Mouse (Mus musculus) intestine, postnatal 0 days (tissue): ENCODE data around the gene Farp1. TPM values are rescaled to one million over a fixed set of nuclear protein-coding genes. Genes with fewer than 3 reads are reported as not detected.
"Not testable (repeated sequence)": the region's sequence is repeated elsewhere in the genome, so short reads cannot be mapped to it uniquely, and the experiment has no call there.

Source experiments
- ATAC-seq: fragments of 200-750 bp; cut with Nextera tagmentation; 2 replicates; pipeline ENCODE4 v1.8.0; 2017; ENCODE audit warnings: mild to moderate bottlenecking, moderate TSS enrichment, moderate library complexity
- H3K27ac ChIP-seq: fragments of 300-500 bp; sonication (generic); 2 replicates; pipeline ENCODE4 v1.5.1; 2014; ENCODE audit warnings: mild to moderate bottlenecking, low read depth, low read length, moderate library complexity
- H3K27me3 ChIP-seq: fragments of 300-500 bp; sonication (generic); replicated peaks from 2 replicates; pipeline ENCODE4 v1.6.1; 2014; ENCODE audit warnings: low read length, mixed read lengths; ENCODE audit not compliant: control insufficient read depth, insufficient read depth
- H3K36me3 ChIP-seq: fragments of 300-500 bp; sonication (generic); 2 replicates; pipeline ENCODE4 v1.6.1; 2014; ENCODE audit warnings: mild to moderate bottlenecking, moderate library complexity; ENCODE audit not compliant: control insufficient read depth, insufficient read depth
- H3K4me1 ChIP-seq: fragments of 300-500 bp; sonication (generic); replicated peaks from 2 replicates; pipeline ENCODE4 v1.6.1; 2014; ENCODE audit warnings: antibody characterized with exemption, low read length, mixed read lengths; ENCODE audit not compliant: control insufficient read depth, insufficient read depth
- H3K4me2 ChIP-seq: fragments of 300-500 bp; sonication (generic); replicated peaks from 2 replicates; pipeline ENCODE4 v1.6.1; 2014; ENCODE audit warnings: low read depth, mild to moderate bottlenecking, moderate library complexity
- H3K4me3 ChIP-seq: fragments of 300-500 bp; sonication (generic); 2 replicates; pipeline ENCODE4 v1.5.1; 2014; ENCODE audit warnings: low read depth, low read length
- H3K9ac ChIP-seq: fragments of 300-500 bp; sonication (generic); 2 replicates; pipeline ENCODE4 v1.6.1; 2014; ENCODE audit warnings: mild to moderate bottlenecking, low read depth, low read length
- H3K9me3 ChIP-seq: fragments of 300-500 bp; sonication (generic); 2 replicates; pipeline ENCODE4 v1.6.1; 2016; ENCODE audit warnings: mixed run types; ENCODE audit not compliant: control insufficient read depth
- CTCF ChIP-seq: sonication (generic); IDR thresholded peaks from 2 replicates; pipeline ENCODE4 v1.5.1; 2016; ENCODE audit warnings: low read depth, mild to moderate bottlenecking, control low read depth, antibody characterized with exemption, moderate library complexity
- WGBS: fragments of 180-500 bp; shearing (Covaris S2); extraction: QIAGEN DNeasy Blood & Tissue Kit; methylation state at CpG from one replicate; pipeline ENCODE4 v1.1.7; 2014; 5-methylcytosine and 5-hydroxymethylcytosine counted together
- polyA plus RNA-seq: library from polyadenylated mRNA; unstranded; fragments of >200 nt; fragmentation: Nextera tagmentation; extraction: Ambion mirVana; gene quantifications from 2 replicates; pipeline ENCODE4 v1.2.1, GENCODE M21; 2015

The Farp1 gene
- polyA plus RNA-seq, 1 experiment from 2014 or later: 4.9 TPM

DNA sequence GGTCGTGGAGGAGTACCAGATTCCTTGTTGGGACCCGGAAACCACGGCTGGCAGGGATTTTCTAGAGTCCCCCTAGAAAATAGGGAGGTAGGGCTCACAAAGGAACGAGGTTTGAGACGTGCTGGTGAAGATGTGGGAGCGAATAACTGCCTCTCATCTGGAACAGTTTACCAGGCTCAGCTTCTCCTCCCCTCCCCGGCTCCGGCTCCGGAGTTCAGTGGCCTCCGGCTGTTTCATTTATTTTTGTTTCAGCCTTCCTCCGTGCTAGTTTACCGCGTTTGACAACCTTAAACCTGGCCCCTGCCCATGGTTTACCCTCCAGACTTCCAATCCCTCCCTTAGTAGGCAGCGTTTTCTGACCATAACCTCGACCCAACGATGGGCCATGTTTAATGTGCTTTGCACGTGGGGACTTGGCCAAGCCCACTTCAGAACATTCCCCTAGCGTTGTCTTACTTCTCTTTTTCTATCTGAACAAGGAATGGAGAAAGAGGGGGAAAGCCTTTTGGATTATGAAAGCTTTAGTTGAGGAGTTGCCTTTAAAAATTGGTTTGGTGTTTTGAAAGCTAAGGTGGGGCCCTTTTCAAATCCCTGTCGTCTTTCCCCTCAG is 1.7 kb downstream of the Farp1 start:
- peak overlapping the region; percentile 91 for H3K4me2 ChIP-seq
- no peaks in the 10 kb centered on the region for H3K9me3 ChIP-seq
- 0 out of 2 replicates have a peak, but pooled peaks cover 5% of the 10 kb centered on the region for H3K4me1 ChIP-seq
- WGBS: under 1% methylated on average over 19 of the region's 19 CpGs
- ATAC-seq: no peak
- peak overlapping the region; percentile 91 for H3K9ac ChIP-seq
- H3K4me3 ChIP-seq: peak overlapping the region; percentile 95
- peak overlapping the region; percentile 22; the same call in 1 of the 2 replicates for H3K27ac ChIP-seq
- H3K36me3 ChIP-seq: no peaks in the 10 kb centered on the region
- no peak for TF ChIP-seq CTCF
- no peaks in the 10 kb centered on the region for H3K27me3 ChIP-seq

DNA sequence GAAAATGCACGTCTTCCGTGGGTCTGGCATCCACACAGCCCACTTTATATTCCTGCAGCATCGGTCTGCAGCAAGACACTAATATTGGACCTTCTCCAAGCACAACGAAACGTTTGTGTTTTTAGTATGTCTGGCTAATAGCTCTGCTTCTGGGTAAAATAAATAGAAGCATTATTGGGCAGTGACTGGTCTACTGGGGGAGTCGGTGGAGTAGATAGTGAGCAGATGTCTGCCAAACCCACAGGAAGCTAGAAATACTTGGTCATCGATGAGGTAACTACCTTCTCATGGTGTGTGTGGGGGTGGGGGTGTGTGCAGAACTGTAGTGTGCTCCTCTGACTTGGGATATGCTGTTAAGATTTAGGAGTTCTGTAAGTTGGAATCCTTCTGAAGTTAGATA is 2.3 kb downstream of the Farp1 start:
- no peak overlapping the region for H3K9ac ChIP-seq
- 12% methylated on average over 7 of the region's 7 CpGs for WGBS

DNA sequence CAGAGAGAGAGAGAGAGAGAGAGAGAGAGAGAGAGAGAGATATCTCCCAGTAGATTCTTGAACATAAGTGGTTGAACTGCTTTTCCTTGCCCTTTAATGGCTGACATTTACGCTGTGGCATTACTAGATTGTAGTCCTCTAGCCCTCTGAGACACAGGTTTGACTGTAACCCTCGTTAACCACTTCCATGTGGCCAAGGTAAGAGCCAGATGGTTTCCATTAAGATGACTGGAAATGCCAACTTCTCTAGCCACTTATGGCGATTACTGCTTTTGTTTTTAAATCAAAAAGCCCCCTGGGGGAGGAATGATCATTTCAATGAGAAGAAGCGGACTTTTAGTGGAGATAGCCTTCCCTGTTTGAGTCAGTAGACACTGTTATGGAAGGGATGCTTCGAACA is 3.7 kb downstream of the Farp1 start:
- H3K27ac ChIP-seq: no peak overlapping the region
- H3K4me1 ChIP-seq: 0 out of 2 replicates have a peak, but pooled peaks cover 5% of the 10 kb centered on the region
- WGBS: 73% methylated on average over 5 of the region's 5 CpGs
- no peak for TF ChIP-seq CTCF
- H3K9me3 ChIP-seq: no peaks in the 10 kb centered on the region
- H3K9ac ChIP-seq: no peak overlapping the region
- H3K27me3 ChIP-seq: no peaks in the 10 kb centered on the region
- H3K4me2 ChIP-seq: no peak overlapping the region; the same call in 1 of the 2 replicates
- H3K4me3 ChIP-seq: no peak overlapping the region
- ATAC-seq: no peak
- no peaks in the 10 kb centered on the region for H3K36me3 ChIP-seq

More for the DNA sequence above, 2.3 kb downstream of the Farp1 start:
- no peaks in the 10 kb centered on the region for H3K27me3 ChIP-seq
- H3K9me3 ChIP-seq: no peaks in the 10 kb centered on the region
- ATAC-seq: no peak
- no peaks in the 10 kb centered on the region for H3K36me3 ChIP-seq
- TF ChIP-seq CTCF: no peak
- 0 out of 2 replicates have a peak, but pooled peaks cover 5% of the 10 kb centered on the region for H3K4me1 ChIP-seq
- peak overlapping the region; percentile 95 for H3K4me3 ChIP-seq
- no peak overlapping the region for H3K27ac ChIP-seq
- peak overlapping the region; percentile 91 for H3K4me2 ChIP-seq

DNA sequence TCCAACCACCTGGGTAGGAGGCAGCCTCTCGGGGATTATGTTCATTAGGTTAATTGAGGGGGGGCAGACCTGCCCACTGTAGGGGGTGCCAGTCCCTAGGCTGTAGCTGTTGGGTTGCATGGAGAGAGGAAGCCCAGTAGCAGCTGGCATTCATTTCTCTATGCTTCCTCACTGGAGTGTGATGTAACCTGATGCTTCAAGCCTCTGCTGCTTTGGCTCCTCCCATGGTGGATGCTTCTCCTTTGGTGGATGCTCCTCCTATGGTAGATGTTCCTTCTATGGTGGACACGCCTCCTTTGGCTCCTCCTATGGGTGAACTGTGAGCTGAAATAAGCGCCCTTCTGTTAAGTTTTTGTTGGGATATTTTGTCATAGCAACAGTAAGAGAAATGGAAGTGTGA is 9.1 kb downstream of the Farp1 start:
- ATAC-seq: no peak
- H3K27me3 ChIP-seq: no peaks in the 10 kb centered on the region
- H3K9me3 ChIP-seq: no peaks in the 10 kb centered on the region
- no peak overlapping the region for H3K4me3 ChIP-seq
- no peak overlapping the region for H3K27ac ChIP-seq
- no peak overlapping the region for H3K9ac ChIP-seq
- no peaks in the 10 kb centered on the region for H3K4me1 ChIP-seq
- WGBS: 90% methylated on average over 3 of the region's 3 CpGs
- TF ChIP-seq CTCF: no peak
- no peak overlapping the region for H3K4me2 ChIP-seq
- no peaks in the 10 kb centered on the region for H3K36me3 ChIP-seq

DNA sequence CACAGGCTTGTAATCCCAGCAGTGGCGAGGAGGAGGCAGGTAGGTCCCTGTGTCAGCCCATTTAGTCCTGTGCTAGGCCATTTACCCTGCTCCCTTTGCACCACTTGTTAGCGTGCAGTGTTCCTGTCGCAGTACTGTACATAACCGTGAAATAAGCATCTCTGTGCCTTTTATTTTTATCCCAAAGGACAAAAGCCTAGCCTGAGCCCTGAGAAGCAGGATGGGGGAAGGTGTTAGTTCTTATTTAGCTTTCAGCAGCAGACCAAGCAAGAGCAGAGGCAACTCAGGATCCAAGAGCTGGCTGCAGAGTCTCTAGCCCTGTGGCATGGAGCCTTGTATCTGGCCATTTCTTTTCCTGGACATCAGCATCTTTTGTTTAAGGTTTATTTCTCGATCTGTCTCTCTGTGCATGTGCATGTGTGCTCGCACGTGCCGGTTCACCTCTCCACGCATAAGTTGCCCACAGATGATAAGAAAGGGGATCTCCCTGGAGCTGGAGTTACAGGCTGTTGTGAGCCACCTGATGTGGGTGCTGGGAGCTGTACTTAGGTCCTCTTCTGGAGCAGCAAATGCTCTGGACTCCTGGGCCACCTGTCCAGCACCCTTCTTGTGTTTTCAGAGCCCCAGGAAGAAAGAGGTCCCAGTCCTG is 11.4 kb downstream of the Farp1 start:
- no peaks in the 10 kb centered on the region for H3K9me3 ChIP-seq
- H3K9ac ChIP-seq: no peak overlapping the region
- H3K27ac ChIP-seq: no peak overlapping the region
- no peak overlapping the region for H3K4me3 ChIP-seq
- H3K4me1 ChIP-seq: peaks cover 3% of the 10 kb centered on the region
- no peaks in the 10 kb centered on the region for H3K36me3 ChIP-seq
- H3K4me2 ChIP-seq: no peak overlapping the region
- 83% methylated on average over 9 of the region's 9 CpGs for WGBS
- no peak for ATAC-seq
- no peak for TF ChIP-seq CTCF
- H3K27me3 ChIP-seq: no peaks in the 10 kb centered on the region

DNA sequence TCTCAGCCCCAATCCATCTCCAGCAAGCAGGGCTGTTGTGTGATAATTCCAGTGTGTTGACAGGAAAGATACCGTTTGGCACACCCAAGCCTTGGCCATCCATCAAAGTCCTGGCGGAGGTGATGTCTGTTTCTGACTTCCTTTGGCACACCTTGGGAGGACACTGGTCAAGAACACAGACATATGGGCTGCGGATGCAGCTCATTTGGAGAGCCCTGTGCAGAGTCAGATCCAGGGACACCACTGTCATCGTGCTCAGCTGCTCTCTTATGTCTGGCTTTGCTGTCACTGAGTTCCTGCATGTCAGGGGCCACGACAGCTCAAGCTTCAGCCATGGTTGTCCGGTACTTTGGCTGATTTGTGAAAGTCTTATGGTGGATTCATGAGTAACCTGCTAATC is 12.8 kb downstream of the Farp1 start:
- no peaks in the 10 kb centered on the region for H3K27me3 ChIP-seq
- no peak for TF ChIP-seq CTCF
- 77% methylated on average over 6 of the region's 6 CpGs for WGBS
- H3K4me2 ChIP-seq: no peak overlapping the region
- H3K9me3 ChIP-seq: no peaks in the 10 kb centered on the region
- no peak overlapping the region for H3K27ac ChIP-seq
- H3K4me3 ChIP-seq: no peak overlapping the region
- H3K36me3 ChIP-seq: no peaks in the 10 kb centered on the region
- no peak overlapping the region for H3K9ac ChIP-seq
- peaks cover 7% of the 10 kb centered on the region for H3K4me1 ChIP-seq
- no peak for ATAC-seq

DNA sequence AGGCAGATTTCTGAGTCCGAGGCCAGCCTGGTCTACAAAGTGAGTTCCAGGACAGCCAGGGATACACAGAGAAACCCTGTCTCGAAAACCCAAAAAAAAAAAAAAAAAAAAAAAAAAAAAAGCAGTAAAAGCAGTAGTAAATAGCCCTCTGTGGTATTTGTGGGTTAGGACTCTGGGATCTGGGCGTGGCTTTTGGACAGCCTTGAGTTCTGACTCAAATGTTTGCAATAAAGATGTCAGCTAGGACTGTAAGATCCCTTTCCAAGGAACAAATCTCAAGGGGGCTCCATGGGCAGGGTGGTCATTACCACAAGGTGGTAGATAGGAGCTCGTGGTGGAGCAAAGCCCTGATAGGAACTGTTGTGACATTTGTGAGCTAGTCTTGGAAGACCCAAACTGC is 16.0 kb downstream of the Farp1 start:
- WGBS: 66% methylated on average over 3 of the region's 4 CpGs
- H3K4me1 ChIP-seq, H3K9me3 ChIP-seq, H3K9ac ChIP-seq, H3K27me3 ChIP-seq, H3K27ac ChIP-seq, ATAC-seq, H3K4me3 ChIP-seq, H3K4me2 ChIP-seq, H3K36me3 ChIP-seq: not testable (repeated sequence)
